Mouse (Mus musculus) MEL (cell line): ENCODE data around the gene Atp8b2.

Experiments
- CHD2 ChIP-seq: IDR thresholded peaks from 2 replicates; pipeline ENCODE4 v1.6.1; 2011; ENCODE audit warnings: low read length, improper control_type of control experiment
- CTCF ChIP-seq, 3 experiments: IDR thresholded peaks in 2 of 3; conservative IDR thresholded peaks in 1 of 3; 2 replicates each; pipeline ENCODE4 v1.5.1; 2011 to 2012; ENCODE audit warnings: low read length in 3 of 3, low read depth in 2 of 3, mild to moderate bottlenecking in 2 of 3, improper control_type of control experiment in 1 of 3, inconsistent platforms in 1 of 3, mixed read lengths in 1 of 3, moderate library complexity in 1 of 3; ENCODE audit not compliant: control insufficient read depth in 1 of 3, insufficient read depth in 1 of 3, poor library complexity in 1 of 3, severe bottlenecking in 1 of 3
- E2F4 ChIP-seq: IDR thresholded peaks from 2 replicates; pipeline ENCODE4 v1.6.1; 2011; ENCODE audit warnings: low read depth, low read length, improper control_type of control experiment, borderline replicate concordance
- EP300 ChIP-seq, 2 experiments: IDR thresholded peaks; 2 replicates each; pipeline ENCODE4 v1.6.1; 2011; ENCODE audit warnings: improper control_type of control experiment in 2 of 2, low read length in 2 of 2, low read depth in 1 of 2, mild to moderate bottlenecking in 1 of 2
- GATA1 ChIP-seq: IDR thresholded peaks from 2 replicates; pipeline ENCODE4 v1.6.1; 2011; ENCODE audit warnings: low read depth, low read length, improper control_type of control experiment
- MAFK ChIP-seq: IDR thresholded peaks from 2 replicates; pipeline ENCODE4 v1.6.1; 2011; ENCODE audit warnings: low read depth, mild to moderate bottlenecking, low read length, improper control_type of control experiment, borderline replicate concordance
- MXI1 ChIP-seq: IDR thresholded peaks from 2 replicates; pipeline ENCODE4 v1.6.1; 2011; ENCODE audit warnings: mild to moderate bottlenecking, low read depth, low read length, improper control_type of control experiment
- MYC ChIP-seq: IDR thresholded peaks from 2 replicates; pipeline ENCODE4 v1.6.1; 2011; ENCODE audit warnings: low read depth, mild to moderate bottlenecking, low read length, improper control_type of control experiment, moderate library complexity
- POLR2A ChIP-seq, 2 experiments: IDR thresholded peaks; 2 replicates each; pipeline ENCODE4 v1.6.1; 2011 to 2012; ENCODE audit warnings: low read length in 2 of 2, mild to moderate bottlenecking in 2 of 2, control low read depth in 1 of 2, improper control_type of control experiment in 1 of 2, low read depth in 1 of 2, moderate library complexity in 1 of 2; ENCODE audit not compliant: control insufficient read depth in 1 of 2, insufficient read depth in 1 of 2, poor library complexity in 1 of 2
- RAD21 ChIP-seq: IDR thresholded peaks from 2 replicates; pipeline ENCODE4 v1.6.1; 2011; ENCODE audit warnings: mild to moderate bottlenecking, low read depth, low read length, improper control_type of control experiment
- TCF12 ChIP-seq: IDR thresholded peaks from 2 replicates; pipeline ENCODE4 v1.6.1; 2014; ENCODE audit warnings: low read depth, mild to moderate bottlenecking, inconsistent platforms, low read length, improper control_type of control experiment, moderate library complexity

DNA sequence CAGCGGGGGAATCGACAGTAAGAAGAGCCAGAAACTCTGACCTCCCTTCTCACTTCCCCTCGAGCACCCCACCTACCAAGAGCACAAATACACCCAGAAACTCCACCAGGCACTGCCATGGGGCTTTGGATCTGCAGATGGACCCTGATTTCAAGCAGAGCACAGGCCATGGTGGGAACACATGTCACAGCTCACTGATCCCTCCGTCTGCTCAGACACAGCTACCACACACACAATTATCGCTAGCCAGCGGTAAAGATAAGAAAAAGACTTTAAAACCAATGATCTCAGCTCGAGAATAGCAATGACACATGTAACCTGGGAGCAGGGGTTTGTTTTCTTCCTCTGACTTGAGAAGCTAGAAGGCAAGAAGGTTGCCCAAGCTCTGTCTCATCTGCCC, 5.2 kb upstream of the Atp8b2 start:
- TF ChIP-seq CHD2, result no peak
- TF ChIP-seq CTCF (IDR thresholded peaks at IDR 0.05 in 2 of 3, conservative IDR thresholded peaks at IDR 0.05 in 1 of 3; ENCODE audit: control insufficient read depth in 1 of 3, insufficient read depth in 1 of 3, low read depth in 2 of 3, low read length in 3 of 3, poor library complexity in 1 of 3, severe bottlenecking in 1 of 3), result no peak
- TF ChIP-seq MYC, result no peak
- TF ChIP-seq MAFK, result no peak
- TF ChIP-seq MXI1, result no peak
- TF ChIP-seq TCF12, result no peak
- peak; percentile 90 for TF ChIP-seq GATA1
- TF ChIP-seq POLR2A (IDR thresholded peaks at IDR 0.05; ENCODE audit: control insufficient read depth in 1 of 2, insufficient read depth in 1 of 2, low read depth in 1 of 2, low read length in 2 of 2, poor library complexity in 1 of 2), result no peak
- TF ChIP-seq EP300 (IDR thresholded peaks at IDR 0.05; ENCODE audit: low read depth in 1 of 2, low read length in 2 of 2), result peak in 1 of 2 experiments; percentile 41; a peak in 2 of 4 replicates
- no peak for TF ChIP-seq E2F4
- no peak for TF ChIP-seq RAD21
